Mouse (Mus musculus) kidney, embryonic 16.5 days (tissue): ENCODE results near the gene St6galnac6. TPM values are rescaled to one million over a fixed set of nuclear protein-coding genes. Genes with fewer than 3 reads are reported as not detected.

Experiments
- ATAC-seq: fragments of 200-750 bp; cut with Nextera tagmentation; 2 replicates; pipeline ENCODE4 v1.8.0; 2017; ENCODE audit warnings: moderate TSS enrichment; ENCODE audit not compliant: low FRiP score, low TSS enrichment
- H3K27ac ChIP-seq: fragments of 300-500 bp; sonication (generic); 2 replicates; pipeline ENCODE4 v1.5.1; 2014; ENCODE audit warnings: low read length
- H3K27me3 ChIP-seq: fragments of 300-500 bp; sonication (generic); 2 replicates; pipeline ENCODE4 v1.6.1; 2014; ENCODE audit warnings: low read length, control low read depth, mixed read lengths; ENCODE audit not compliant: insufficient read depth
- H3K36me3 ChIP-seq: fragments of 300-500 bp; sonication (generic); 2 replicates; pipeline ENCODE4 v1.6.1; 2014; ENCODE audit warnings: low read length, control low read depth, mixed read lengths; ENCODE audit not compliant: insufficient read depth
- H3K4me1 ChIP-seq: fragments of 300-500 bp; sonication (generic); 2 replicates; pipeline ENCODE4 v1.6.1; 2014; ENCODE audit warnings: low read length, control low read depth, mixed read lengths; ENCODE audit not compliant: insufficient read depth
- H3K4me2 ChIP-seq: fragments of 300-500 bp; sonication (generic); replicated peaks from 2 replicates; pipeline ENCODE4 v1.6.1; 2014; ENCODE audit warnings: low read depth, low read length
- H3K4me3 ChIP-seq: fragments of 300-500 bp; sonication (generic); 2 replicates; pipeline ENCODE4 v1.5.1; 2014; ENCODE audit warnings: mild to moderate bottlenecking, low read length
- H3K9ac ChIP-seq: fragments of 300-500 bp; sonication (generic); replicated peaks from 2 replicates; pipeline ENCODE4 v1.6.1; 2014; ENCODE audit warnings: low read length
- H3K9me3 ChIP-seq: fragments of 300-500 bp; sonication (generic); 2 replicates; pipeline ENCODE4 v1.6.1; 2016; ENCODE audit warnings: low read length, control low read depth
- WGBS: fragments of 180-500 bp; shearing (Covaris S2); extraction: QIAGEN DNeasy Blood & Tissue Kit; methylation state at CpG from one replicate; pipeline ENCODE4 v1.1.7; 2014; 5-methylcytosine and 5-hydroxymethylcytosine counted together
- polyA plus RNA-seq: library from polyadenylated mRNA; unstranded; fragments of >200 nt; fragmentation: Nextera tagmentation; extraction: Ambion mirVana; gene quantifications from 2 replicates; pipeline ENCODE4 v1.2.1, GENCODE M21; 2015

St6galnac6 gene
- polyA plus RNA-seq, 1 experiment from 2014 or later = 18.5 TPM

DNA sequence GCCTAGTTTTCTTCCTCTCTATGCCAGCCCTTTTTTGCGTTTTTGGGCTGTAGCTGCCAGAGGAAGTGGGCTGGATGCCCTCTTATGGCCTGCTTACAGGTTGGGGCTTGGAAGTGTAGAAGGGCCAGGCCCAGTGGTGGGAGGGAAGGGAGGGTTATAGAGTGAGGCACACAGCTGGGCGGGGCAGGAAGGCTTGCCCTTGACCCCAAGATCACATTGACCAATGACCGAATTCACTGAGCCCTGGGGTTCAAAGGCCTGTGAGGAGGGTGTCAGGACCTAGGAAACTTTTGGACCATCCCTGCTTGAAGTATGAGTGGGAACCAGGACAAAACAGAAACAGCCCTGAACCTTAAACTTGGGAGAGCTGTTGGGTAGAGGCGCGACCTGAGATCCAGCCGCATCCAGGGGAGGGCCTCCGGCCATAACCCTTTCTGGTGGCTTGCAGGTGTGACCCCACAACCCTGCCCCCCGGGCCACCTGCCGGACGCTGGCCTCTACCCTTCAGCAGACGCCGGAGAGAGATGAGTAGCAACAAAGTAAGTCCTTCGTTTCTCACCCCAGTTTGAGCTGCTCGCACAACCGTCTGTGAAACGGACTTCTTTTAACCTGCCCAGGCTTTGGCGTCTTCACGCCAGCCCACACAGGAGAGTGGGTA, 9.4 kb downstream of the St6galnac6 start:
- peaks cover 35% of the 10 kb centered on the region for H3K4me1 ChIP-seq
- H3K4me3 ChIP-seq = peak overlapping the region; percentile 68
- peak overlapping the region; percentile 9 for H3K9ac ChIP-seq
- peak; percentile 16; the same call in 1 of the 2 replicates for ATAC-seq
- H3K36me3 ChIP-seq = peaks cover 3% of the 10 kb centered on the region; the same call in 1 of the 2 replicates
- no peaks in the 10 kb centered on the region for H3K27me3 ChIP-seq
- H3K27ac ChIP-seq = peak overlapping the region; percentile 77
- no peaks in the 10 kb centered on the region for H3K9me3 ChIP-seq
- H3K4me2 ChIP-seq = peak overlapping the region; percentile 88
- WGBS = 41% methylated on average over 18 of the region's 18 CpGs

DNA sequence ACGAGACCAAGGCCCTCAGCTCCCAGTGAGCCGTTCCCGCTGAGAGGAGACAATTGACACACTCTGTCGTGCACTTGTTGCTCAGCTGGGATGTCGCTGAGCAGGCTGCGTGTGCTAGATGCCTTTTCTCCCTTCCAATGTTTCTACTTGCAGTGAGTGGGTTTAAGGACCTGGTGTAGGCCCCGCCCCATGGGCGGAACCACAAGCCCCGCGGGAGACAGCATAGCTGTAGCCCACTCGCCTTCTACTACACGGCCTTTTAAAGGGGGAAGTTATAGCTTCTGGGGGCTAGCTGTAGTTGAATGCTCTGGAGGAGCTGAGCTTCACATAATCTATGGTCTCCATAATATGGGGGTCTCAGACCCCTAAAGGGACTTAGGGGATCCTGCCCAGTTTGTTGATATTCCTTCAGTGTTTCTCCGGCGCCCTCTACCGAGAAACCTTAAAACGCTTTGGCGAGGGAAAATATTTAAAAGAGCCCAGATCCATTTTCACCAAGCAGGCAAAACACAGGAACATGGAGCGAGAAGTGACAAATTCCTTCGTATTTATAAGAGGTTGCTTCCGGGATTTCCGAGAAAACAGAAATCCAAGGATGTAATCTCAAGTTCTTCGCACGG, 11.2 kb downstream of the St6galnac6 start:
- peak overlapping the region; percentile 60 for H3K4me2 ChIP-seq
- H3K27me3 ChIP-seq = no peaks in the 10 kb centered on the region
- no peak for ATAC-seq
- H3K36me3 ChIP-seq = peaks cover 11% of the 10 kb centered on the region
- no peaks in the 10 kb centered on the region for H3K9me3 ChIP-seq
- WGBS = 16% methylated on average over 23 of the region's 23 CpGs
- peak overlapping the region; percentile 51 for H3K4me3 ChIP-seq
- peaks cover 35% of the 10 kb centered on the region for H3K4me1 ChIP-seq
- peak overlapping the region; percentile 50 for H3K9ac ChIP-seq
- H3K27ac ChIP-seq = 0 out of 2 replicates have a peak overlapping the region, but pooled peaks have one; percentile 32

DNA sequence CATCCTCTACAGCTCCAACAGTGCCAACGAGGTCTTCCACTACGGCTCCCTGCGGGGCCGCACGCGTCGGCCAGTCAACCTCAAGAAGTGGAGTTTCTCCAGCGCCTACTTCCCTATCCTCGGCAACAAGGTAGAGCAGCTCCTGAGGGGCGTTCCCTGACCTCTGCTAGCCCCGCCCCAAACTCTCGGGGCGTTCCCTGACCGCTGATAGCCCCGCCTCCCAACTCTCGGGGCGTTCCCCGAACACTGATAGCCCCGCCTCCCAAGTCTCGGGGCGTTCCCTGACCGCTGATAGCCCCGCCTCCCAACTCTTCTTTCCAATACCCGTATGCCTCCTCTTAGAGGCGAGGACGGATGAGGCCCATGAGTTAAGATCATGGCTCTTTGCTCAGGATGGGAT, 12.8 kb downstream of the St6galnac6 start:
- 75% methylated on average over 26 of the region's 26 CpGs for WGBS

GRCm38 (mm10) chr2:32617109-32617508, 17.6 kb downstream of the St6galnac6 start:
- Histone ChIP-seq H3K9me3 (peaks cover 3% of the 10 kb centered on the region; the same call in 1 of the 2 replicates), H3K27me3 (no peaks in the 10 kb centered on the region), H3K4me3 (no peak overlapping the region), H3K36me3 (peaks cover 17% of the 10 kb centered on the region), H3K4me2 (no peak overlapping the region), H3K9ac (no peak overlapping the region), H3K4me1 (peaks cover 36% of the 10 kb centered on the region), H3K27ac (no peak overlapping the region)
- 93% methylated on average over 1 of the region's 1 CpGs for WGBS
- ATAC-seq = no peak

More for the DNA sequence above, 12.8 kb downstream of the St6galnac6 start:
- Histone ChIP-seq H3K27ac (no peak overlapping the region), H3K4me1 (peaks cover 33% of the 10 kb centered on the region), H3K36me3 (peaks cover 15% of the 10 kb centered on the region), H3K4me2 (no peak overlapping the region), H3K9ac (no peak overlapping the region), H3K4me3 (no peak overlapping the region), H3K27me3 (no peaks in the 10 kb centered on the region), H3K9me3 (no peaks in the 10 kb centered on the region)
- no peak for ATAC-seq

DNA sequence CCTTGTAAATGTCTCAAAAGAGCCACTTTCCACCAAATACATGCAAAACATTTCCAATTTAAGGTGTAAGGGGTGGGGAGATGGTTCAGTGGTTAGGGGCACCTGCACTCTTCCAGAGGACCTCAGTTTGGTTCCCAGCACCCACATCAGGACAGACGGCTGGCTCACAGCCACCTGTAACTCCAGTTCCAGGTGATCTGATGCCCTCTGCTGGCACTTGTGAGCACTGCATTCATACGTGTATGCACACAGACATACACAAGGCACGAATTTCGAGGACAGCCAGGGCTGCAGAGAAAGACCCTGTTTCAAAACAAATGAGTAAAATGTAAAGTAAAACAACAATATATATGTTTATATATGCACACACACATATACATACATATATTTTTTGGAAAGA, 18.1 kb downstream of the St6galnac6 start:
- Histone ChIP-seq H3K27ac (no peak overlapping the region), H3K4me1 (peaks cover 38% of the 10 kb centered on the region), H3K4me2 (no peak overlapping the region), H3K4me3 (no peak overlapping the region), H3K27me3 (no peaks in the 10 kb centered on the region), H3K9ac (no peak overlapping the region), H3K9me3 (peaks cover 3% of the 10 kb centered on the region; the same call in 1 of the 2 replicates), H3K36me3 (peaks cover 16% of the 10 kb centered on the region)
- WGBS = 91% methylated on average over 4 of the region's 4 CpGs
- no peak for ATAC-seq

DNA sequence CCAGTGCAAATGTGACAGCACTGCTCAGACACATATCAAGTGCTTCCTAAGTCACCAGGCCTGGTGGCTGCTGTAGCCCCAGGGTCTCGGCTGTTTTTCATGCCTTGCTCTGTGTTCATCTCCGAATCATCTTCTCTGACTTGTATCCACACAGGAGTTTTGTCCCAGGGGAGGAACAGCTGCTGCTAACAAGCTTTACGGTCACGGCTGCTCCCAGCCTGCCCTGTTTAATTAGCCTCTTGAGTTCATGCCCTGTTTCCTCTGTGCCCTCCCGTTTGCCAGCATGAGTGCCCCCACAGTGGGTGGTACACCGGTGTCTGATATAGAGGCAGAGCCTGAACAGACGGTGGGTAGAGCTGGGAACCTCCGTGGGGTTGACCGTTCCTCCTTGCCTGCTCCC, 18.5 kb downstream of the St6galnac6 start:
- Histone ChIP-seq H3K9ac (no peak overlapping the region), H3K27ac (peak overlapping the region; percentile 13; the same call in 1 of the 2 replicates), H3K4me3 (no peak overlapping the region), H3K4me2 (no peak overlapping the region), H3K4me1 (peaks cover 38% of the 10 kb centered on the region), H3K9me3 (peaks cover 3% of the 10 kb centered on the region; the same call in 1 of the 2 replicates), H3K27me3 (no peaks in the 10 kb centered on the region), H3K36me3 (peaks cover 16% of the 10 kb centered on the region)
- ATAC-seq = no peak
- WGBS = 54% methylated on average over 9 of the region's 9 CpGs

GRCm38 (mm10) chr2:32620682-32621516, 21.4 kb downstream of the St6galnac6 start:
- Histone ChIP-seq H3K4me1 (peaks cover 58% of the 10 kb centered on the region), H3K27me3 (no peaks in the 10 kb centered on the region), H3K4me2 (peak overlapping the region; percentile 6; the same call in 1 of the 2 replicates), H3K9me3 (peaks cover 3% of the 10 kb centered on the region; the same call in 1 of the 2 replicates), H3K9ac (peak overlapping the region; percentile 48), H3K4me3 (no peak overlapping the region), H3K36me3 (peaks cover 8% of the 10 kb centered on the region; the same call in 1 of the 2 replicates), H3K27ac (peak overlapping the region; percentile 92)
- WGBS = 6% methylated on average over 4 of the region's 4 CpGs
- ATAC-seq = peak; percentile 67

GRCm38 (mm10) chr2:32621517-32621859, 22.0 kb downstream of the St6galnac6 start, which contains the start of gene Ak1:
TSS of gene Ak1 (plus strand) at chr2:32621758.
- peak within 1 kb of the TSS; percentile 9; the same call in 1 of the 2 replicates for H3K4me2 ChIP-seq

DNA sequence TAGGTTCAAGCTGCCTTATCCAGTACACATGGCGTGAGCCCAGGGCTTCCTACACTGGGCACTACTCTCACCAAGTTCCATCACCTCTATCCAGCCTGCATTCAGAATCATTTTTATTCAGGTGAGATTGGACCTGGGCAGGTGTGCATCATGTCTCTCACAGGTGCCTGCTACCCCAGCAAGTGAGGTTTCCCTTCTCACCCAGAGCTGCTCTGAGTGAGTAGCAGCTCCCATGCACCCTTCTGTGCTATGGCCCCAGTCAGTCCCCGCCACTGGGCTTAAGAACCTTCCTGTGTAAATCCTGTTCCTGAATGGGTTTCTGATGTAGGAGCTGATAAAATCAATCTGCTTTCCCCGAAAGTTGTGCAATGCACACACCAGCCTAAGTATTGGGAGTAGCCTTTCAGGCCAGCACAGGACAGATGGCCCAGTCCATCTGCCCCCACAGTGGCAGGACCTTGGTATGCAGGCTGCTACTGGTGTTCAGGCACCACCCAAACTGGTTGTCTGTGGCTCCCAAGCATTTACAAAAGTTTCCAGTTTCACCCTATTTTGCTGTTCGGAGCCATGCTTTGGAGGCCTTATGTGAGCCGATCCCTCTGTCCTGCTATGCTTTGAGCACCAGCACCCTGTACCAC, 24.7 kb downstream of the St6galnac6 start:
- no peak overlapping the region for H3K4me2 ChIP-seq
- H3K4me3 ChIP-seq = no peak overlapping the region
- ATAC-seq = no peak
- 71% methylated on average over 5 of the region's 5 CpGs for WGBS
- H3K4me1 ChIP-seq = peaks cover 81% of the 10 kb centered on the region
- H3K9ac ChIP-seq = peak overlapping the region; percentile 45; the same call in 1 of the 2 replicates
- H3K36me3 ChIP-seq = no peaks in the 10 kb centered on the region
- no peaks in the 10 kb centered on the region for H3K27me3 ChIP-seq
- H3K9me3 ChIP-seq = no peaks in the 10 kb centered on the region
- H3K27ac ChIP-seq = peak overlapping the region; percentile 57

More at GRCm38 (mm10) chr2:32621517-32621859, 22.0 kb downstream of the St6galnac6 start, which contains the start of gene Ak1:
- Histone ChIP-seq H3K27me3 (no peaks in the 10 kb centered on the region), H3K4me1 (peaks cover 64% of the 10 kb centered on the region), H3K9ac (peak within 1 kb of the TSS; percentile 48), H3K36me3 (peaks cover 8% of the 10 kb centered on the region; the same call in 1 of the 2 replicates), H3K27ac (peak within 1 kb of the TSS; percentile 92), H3K9me3 (peaks cover 3% of the 10 kb centered on the region; the same call in 1 of the 2 replicates), H3K4me3 (no peak within 1 kb of the TSS)
- ATAC-seq = peak; percentile 12; the same call in 1 of the 2 replicates
- 11% methylated on average over 7 of the region's 7 CpGs for WGBS
